Mouse (Mus musculus) bone marrow macrophage, adult 2 months (primary cell): ENCODE measurements around the gene Sh2d3c.

Experiments
- CTCF ChIP-seq: IDR thresholded peaks from 2 replicates; pipeline ENCODE4 v1.5.1; 2012; ENCODE audit warnings: low read depth, mild to moderate bottlenecking, low read length, moderate library complexity
- POLR2A ChIP-seq: IDR thresholded peaks from 2 replicates; pipeline ENCODE4 v1.6.1; 2012; ENCODE audit warnings: mild to moderate bottlenecking, low read depth, low read length, borderline replicate concordance

DNA sequence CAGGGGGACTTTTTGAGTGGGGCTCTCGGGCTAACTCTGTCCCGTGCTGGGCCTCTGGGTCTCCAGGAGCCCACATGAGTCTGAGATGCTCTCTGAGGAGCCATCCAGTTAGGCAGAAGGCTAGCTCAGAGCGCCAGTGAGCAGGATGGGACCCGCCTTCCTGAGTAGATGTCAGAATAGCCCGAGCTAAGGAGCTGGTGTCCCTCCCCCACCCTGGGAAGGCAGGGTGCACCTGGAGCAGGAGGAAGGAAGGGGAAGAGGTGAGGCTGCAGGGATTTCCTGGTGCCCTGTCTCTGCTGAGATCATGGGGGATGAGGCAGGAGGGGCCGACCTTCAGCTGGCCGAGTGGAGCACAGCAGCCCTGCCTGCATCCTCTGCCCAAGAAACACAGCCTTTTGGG lies 7.6 kb downstream of the Sh2d3c start:
- TF ChIP-seq CTCF (no peak), POLR2A (no peak)
